Mouse (Mus musculus) heart, adult 18-20 months (tissue): ENCODE results near the gene Gzmm. TPM values are rescaled to one million over a fixed set of nuclear protein-coding genes. Genes with fewer than 3 reads are reported as not detected.

Source experiments
- DNase-seq, 2 experiments: peaks; one replicate each; pipeline ENCODE4 v3.0.0; 2021 to 2022; ENCODE audit warnings: mixed read lengths in 1 of 2
- total RNA-seq, 2 experiments: library from RNA; stranded (reverse); gene quantifications; 2 replicates each; pipeline ENCODE4 v1.2.3; 2021

Gene Gzmm
- total RNA-seq, 2 experiments from 2014 or later, result 7.2 to 7.9 TPM

- DNase-seq, result peak in 1 of 2 experiments; percentile 10
Measured at GRCm38 (mm10) chr10:79680606-79681495, 8.0 kb upstream of the Gzmm start.

- peak; percentile 99 to 100 for DNase-seq
Measured at GRCm38 (mm10) chr10:79681591-79682245, 7.1 kb upstream of the Gzmm start, which contains the start of gene Cdc34. Gene Cdc34, plus strand, starts transcription at chr10:79682195.

- no peak for DNase-seq
Measured at GRCm38 (mm10) chr10:79682551-79682915, 6.3 kb upstream of the Gzmm start.

GRCm38 (mm10) chr10:79682916-79683582 is 5.8 kb upstream of the Gzmm start:
- peak; percentile 73 to 76 for DNase-seq

GRCm38 (mm10) chr10:79683726-79684640 is 4.8 kb upstream of the Gzmm start:
- DNase-seq, result peak; percentile 76 to 82

- no peak for DNase-seq
Measured at GRCm38 (mm10) chr10:79684770-79685600, 3.8 kb upstream of the Gzmm start.

GRCm38 (mm10) chr10:79686219-79686618 is 2.6 kb upstream of the Gzmm start:
- DNase-seq, result no peak

GRCm38 (mm10) chr10:79686691-79687090 is 2.1 kb upstream of the Gzmm start:
- DNase-seq, result peak; percentile 57 to 82

GRCm38 (mm10) chr10:79687513-79687912 is 1.3 kb upstream of the Gzmm start:
- DNase-seq, result no peak

GRCm38 (mm10) chr10:79689178-79689577 is 358 bp downstream of the Gzmm start:
- DNase-seq, result no peak

GRCm38 (mm10) chr10:79691986-79692548 is 3.2 kb downstream of the Gzmm start:
- DNase-seq, result no peak

- DNase-seq, result no peak
Measured at GRCm38 (mm10) chr10:79693580-79694378, 5.0 kb downstream of the Gzmm start.

GRCm38 (mm10) chr10:79694379-79694655 is 5.5 kb downstream of the Gzmm start:
- DNase-seq, result peak in 1 of 2 experiments; percentile 34

- DNase-seq, result peak; percentile 89 to 90
Measured at GRCm38 (mm10) chr10:79695231-79696128, 6.7 kb downstream of the Gzmm start.

- peak in 1 of 2 experiments; percentile 68 for DNase-seq
Measured at GRCm38 (mm10) chr10:79696129-79696651, 7.4 kb downstream of the Gzmm start.

GRCm38 (mm10) chr10:79697916-79698315 is 9.1 kb downstream of the Gzmm start:
- peak in 1 of 2 experiments; percentile 36 for DNase-seq

- DNase-seq, result no peak
Measured at GRCm38 (mm10) chr10:79698459-79698858, 9.6 kb downstream of the Gzmm start.

- peak in 1 of 2 experiments; percentile 54 for DNase-seq
Measured at GRCm38 (mm10) chr10:79700676-79701075, 11.9 kb downstream of the Gzmm start.
